Mouse (Mus musculus): ENCODE results near the gene Ncf1. TPM values are rescaled to one million over a fixed set of nuclear protein-coding genes. Genes with fewer than 3 reads are reported as not detected.

The Ncf1 gene
- polyA plus RNA-seq (2012; rRNA removed) = 7.6 and 7.7 TPM in 2 replicates

GRCm38 (mm10) chr5:134229391-134229790, at the start of gene Ncf1:
Gene Ncf1 (minus strand): TSS chr5:134229625.
- Histone ChIP-seq H3K27ac (ENCODE audit: insufficient read depth, low read length) (no peak within 1 kb of the TSS), H3K4me1 (ENCODE audit: control insufficient read depth, insufficient read depth, low read length) (no peaks in the 10 kb centered on the region), H3K4me3 (ENCODE audit: insufficient read depth, low read length) (no peak within 1 kb of the TSS)
- TF ChIP-seq CTCF (IDR thresholded peaks at IDR 0.05; ENCODE audit: extremely low read depth, insufficient read depth, low read length) = no peak
- TF ChIP-seq POLR2A (IDR thresholded peaks at IDR 0.05; ENCODE audit: extremely low read depth, insufficient read depth, low read length) = no peak

GRCm38 (mm10) chr5:134277109-134277508, 47.7 kb upstream of the Ncf1 start:
- H3K4me3 ChIP-seq (ENCODE audit: insufficient read depth, low read length) = no peak overlapping the region
- no peak overlapping the region for H3K27ac ChIP-seq (ENCODE audit: insufficient read depth, low read length)
- TF ChIP-seq CTCF (IDR thresholded peaks at IDR 0.05; ENCODE audit: extremely low read depth, insufficient read depth, low read length) (no peak), POLR2A (IDR thresholded peaks at IDR 0.05; ENCODE audit: extremely low read depth, insufficient read depth, low read length) (no peak)
- H3K4me1 ChIP-seq (ENCODE audit: control insufficient read depth, insufficient read depth, low read length) = peaks cover 3% of the 10 kb centered on the region

GRCm38 (mm10) chr5:134275556-134275955, 46.1 kb upstream of the Ncf1 start:
- Histone ChIP-seq H3K4me1 (ENCODE audit: control insufficient read depth, insufficient read depth, low read length) (peaks cover 3% of the 10 kb centered on the region), H3K4me3 (ENCODE audit: insufficient read depth, low read length) (no peak overlapping the region), H3K27ac (ENCODE audit: insufficient read depth, low read length) (no peak overlapping the region)
- TF ChIP-seq CTCF (IDR thresholded peaks at IDR 0.05; ENCODE audit: extremely low read depth, insufficient read depth, low read length) (no peak), POLR2A (IDR thresholded peaks at IDR 0.05; ENCODE audit: extremely low read depth, insufficient read depth, low read length) (no peak)

- TF ChIP-seq CTCF (IDR thresholded peaks at IDR 0.05; ENCODE audit: extremely low read depth, insufficient read depth, low read length) (no peak), POLR2A (IDR thresholded peaks at IDR 0.05; ENCODE audit: extremely low read depth, insufficient read depth, low read length) (no peak)
- H3K4me1 ChIP-seq (ENCODE audit: control insufficient read depth, insufficient read depth, low read length) = peaks cover 3% of the 10 kb centered on the region
- H3K27ac ChIP-seq (ENCODE audit: insufficient read depth, low read length) = no peak overlapping the region
- no peak overlapping the region for H3K4me3 ChIP-seq (ENCODE audit: insufficient read depth, low read length)
Observed at GRCm38 (mm10) chr5:134275021-134275420, 45.6 kb upstream of the Ncf1 start.

DNA sequence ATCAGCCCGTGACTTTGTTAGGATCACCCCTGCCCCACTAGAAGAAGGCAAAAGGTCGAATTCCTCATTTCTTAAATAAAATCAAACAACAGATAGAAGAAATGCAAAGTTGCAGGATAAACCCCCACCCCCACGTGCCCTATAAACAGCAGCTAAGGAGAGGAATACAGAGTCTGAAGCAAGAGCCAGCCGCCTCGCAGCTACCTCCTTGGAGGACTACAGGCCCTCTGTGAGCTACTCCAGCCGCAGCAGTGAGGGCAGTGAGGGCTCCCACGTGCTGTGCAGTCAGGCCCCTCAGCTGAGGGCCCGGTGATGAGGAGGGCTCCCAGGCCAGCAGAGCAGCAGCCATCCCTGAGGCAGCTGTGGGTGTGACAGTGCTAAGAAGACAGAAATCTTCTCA, 44.3 kb upstream of the Ncf1 start:
- H3K4me1 ChIP-seq (ENCODE audit: control insufficient read depth, insufficient read depth, low read length) = peaks cover 3% of the 10 kb centered on the region
- no peak for TF ChIP-seq CTCF (IDR thresholded peaks at IDR 0.05; ENCODE audit: extremely low read depth, insufficient read depth, low read length)
- no peak for TF ChIP-seq POLR2A (IDR thresholded peaks at IDR 0.05; ENCODE audit: extremely low read depth, insufficient read depth, low read length)
- no peak overlapping the region for H3K4me3 ChIP-seq (ENCODE audit: insufficient read depth, low read length)
- no peak overlapping the region for H3K27ac ChIP-seq (ENCODE audit: insufficient read depth, low read length)

DNA sequence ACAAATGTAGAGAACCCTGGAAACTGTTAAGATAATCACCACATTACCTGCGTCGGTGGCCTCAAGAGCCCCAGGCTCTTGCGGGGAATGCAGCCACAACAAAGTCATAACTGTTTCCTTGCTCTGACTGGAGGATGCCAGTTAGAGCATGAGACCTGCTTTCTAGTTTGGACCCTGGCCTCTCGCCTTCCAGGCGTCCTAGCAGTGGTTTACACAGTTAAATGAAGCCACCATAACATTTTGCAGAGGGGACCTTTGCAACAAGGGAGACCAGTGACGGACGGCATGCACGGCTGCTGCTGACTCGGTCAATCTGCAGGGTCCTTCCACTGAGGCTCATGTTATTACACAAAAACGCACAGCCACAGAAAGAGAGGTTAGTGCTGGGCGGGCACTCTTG, 43.3 kb upstream of the Ncf1 start:
- H3K4me3 ChIP-seq (ENCODE audit: insufficient read depth, low read length) = no peak overlapping the region
- no peak overlapping the region for H3K27ac ChIP-seq (ENCODE audit: insufficient read depth, low read length)
- H3K4me1 ChIP-seq (ENCODE audit: control insufficient read depth, insufficient read depth, low read length) = peaks cover 3% of the 10 kb centered on the region
- TF ChIP-seq CTCF (IDR thresholded peaks at IDR 0.05; ENCODE audit: extremely low read depth, insufficient read depth, low read length) (no peak), POLR2A (IDR thresholded peaks at IDR 0.05; ENCODE audit: extremely low read depth, insufficient read depth, low read length) (no peak)

DNA sequence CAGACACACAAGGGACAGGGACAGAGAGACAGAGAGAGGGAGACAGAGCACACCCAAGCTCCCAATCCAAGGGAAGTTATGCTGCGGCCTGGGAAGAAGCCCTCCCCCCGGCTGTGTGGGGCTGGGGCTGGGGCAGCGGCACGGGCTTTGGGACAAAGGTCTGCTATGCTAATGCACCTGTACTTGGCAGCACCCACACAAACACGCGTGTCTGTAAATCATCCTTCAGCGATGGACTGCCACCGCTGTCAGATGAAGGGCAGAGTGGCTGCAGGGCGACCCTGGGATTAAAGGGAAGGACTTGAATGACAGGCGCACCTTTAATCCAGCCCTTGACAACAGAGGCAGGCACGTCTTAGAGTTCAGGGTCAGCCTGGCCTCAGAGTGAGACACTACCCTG, 42.0 kb upstream of the Ncf1 start:
- Histone ChIP-seq H3K4me1 (ENCODE audit: control insufficient read depth, insufficient read depth, low read length) (peaks cover 3% of the 10 kb centered on the region), H3K27ac (ENCODE audit: insufficient read depth, low read length) (no peak overlapping the region), H3K4me3 (ENCODE audit: insufficient read depth, low read length) (no peak overlapping the region)
- TF ChIP-seq POLR2A (IDR thresholded peaks at IDR 0.05; ENCODE audit: extremely low read depth, insufficient read depth, low read length) (no peak), CTCF (IDR thresholded peaks at IDR 0.05; ENCODE audit: extremely low read depth, insufficient read depth, low read length) (no peak)

- no peak overlapping the region for H3K27ac ChIP-seq (ENCODE audit: insufficient read depth, low read length)
- peaks cover 3% of the 10 kb centered on the region for H3K4me1 ChIP-seq (ENCODE audit: control insufficient read depth, insufficient read depth, low read length)
- no peak overlapping the region for H3K4me3 ChIP-seq (ENCODE audit: insufficient read depth, low read length)
- TF ChIP-seq POLR2A (IDR thresholded peaks at IDR 0.05; ENCODE audit: extremely low read depth, insufficient read depth, low read length) (no peak), CTCF (IDR thresholded peaks at IDR 0.05; ENCODE audit: extremely low read depth, insufficient read depth, low read length) (no peak)
Observed at GRCm38 (mm10) chr5:134270566-134270965, 41.1 kb upstream of the Ncf1 start.

DNA sequence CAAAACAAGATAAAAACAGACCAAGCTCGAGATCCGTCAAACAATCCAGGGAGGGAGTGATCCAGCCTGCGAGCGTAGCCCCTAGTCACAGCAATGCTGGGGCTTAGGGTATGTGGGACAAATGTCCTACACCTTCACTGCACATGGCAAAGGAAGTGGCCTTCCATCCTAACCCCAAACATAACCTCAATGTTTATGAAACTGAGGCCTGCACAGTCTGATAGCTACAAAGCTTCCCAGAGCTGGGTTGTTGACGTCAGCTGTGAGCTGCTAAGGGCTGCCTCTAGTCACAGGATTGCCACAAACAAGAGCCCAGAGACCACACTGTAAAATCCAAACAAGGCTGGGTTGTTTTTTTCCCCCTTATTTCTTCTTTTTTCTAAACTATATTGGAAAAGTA, 40.3 kb upstream of the Ncf1 start:
- H3K4me1 ChIP-seq (ENCODE audit: control insufficient read depth, insufficient read depth, low read length) = no peaks in the 10 kb centered on the region
- H3K27ac ChIP-seq (ENCODE audit: insufficient read depth, low read length) = no peak overlapping the region
- no peak for TF ChIP-seq POLR2A (IDR thresholded peaks at IDR 0.05; ENCODE audit: extremely low read depth, insufficient read depth, low read length)
- TF ChIP-seq CTCF (IDR thresholded peaks at IDR 0.05; ENCODE audit: extremely low read depth, insufficient read depth, low read length) = no peak
- H3K4me3 ChIP-seq (ENCODE audit: insufficient read depth, low read length) = no peak overlapping the region

GRCm38 (mm10) chr5:134268751-134269150, 39.3 kb upstream of the Ncf1 start:
- no peaks in the 10 kb centered on the region for H3K4me1 ChIP-seq (ENCODE audit: control insufficient read depth, insufficient read depth, low read length)

DNA sequence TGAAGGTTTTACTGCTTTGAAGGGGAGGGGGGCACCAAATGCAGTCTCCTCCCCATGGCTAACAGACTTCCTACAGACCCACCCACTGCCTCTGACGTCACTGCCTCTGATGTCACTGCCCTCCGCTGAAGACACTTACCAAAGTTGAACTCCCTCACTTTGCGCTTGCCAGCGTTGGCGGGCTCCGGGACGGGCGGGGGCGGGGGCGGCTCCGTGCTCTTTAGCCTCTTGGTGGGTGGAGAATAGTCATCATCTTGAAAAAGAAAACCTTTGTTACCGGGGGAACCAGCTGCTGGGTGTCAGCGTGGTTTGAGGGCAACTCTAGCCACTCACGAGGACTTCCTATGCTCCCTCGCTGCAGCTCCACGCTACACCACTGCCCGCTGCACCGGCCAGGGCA, 37.0 kb upstream of the Ncf1 start:
- no peaks in the 10 kb centered on the region for H3K4me1 ChIP-seq (ENCODE audit: control insufficient read depth, insufficient read depth, low read length)
- no peak for TF ChIP-seq POLR2A (IDR thresholded peaks at IDR 0.05; ENCODE audit: extremely low read depth, insufficient read depth, low read length)
- TF ChIP-seq CTCF (IDR thresholded peaks at IDR 0.05; ENCODE audit: extremely low read depth, insufficient read depth, low read length) = no peak
- H3K4me3 ChIP-seq (ENCODE audit: insufficient read depth, low read length) = no peak overlapping the region
- H3K27ac ChIP-seq (ENCODE audit: insufficient read depth, low read length) = no peak overlapping the region

More at GRCm38 (mm10) chr5:134268751-134269150, 39.3 kb upstream of the Ncf1 start:
- H3K27ac ChIP-seq (ENCODE audit: insufficient read depth, low read length) = no peak overlapping the region
- H3K4me3 ChIP-seq (ENCODE audit: insufficient read depth, low read length) = no peak overlapping the region
- TF ChIP-seq POLR2A (IDR thresholded peaks at IDR 0.05; ENCODE audit: extremely low read depth, insufficient read depth, low read length) = no peak
